In the genomic region with DNA sequence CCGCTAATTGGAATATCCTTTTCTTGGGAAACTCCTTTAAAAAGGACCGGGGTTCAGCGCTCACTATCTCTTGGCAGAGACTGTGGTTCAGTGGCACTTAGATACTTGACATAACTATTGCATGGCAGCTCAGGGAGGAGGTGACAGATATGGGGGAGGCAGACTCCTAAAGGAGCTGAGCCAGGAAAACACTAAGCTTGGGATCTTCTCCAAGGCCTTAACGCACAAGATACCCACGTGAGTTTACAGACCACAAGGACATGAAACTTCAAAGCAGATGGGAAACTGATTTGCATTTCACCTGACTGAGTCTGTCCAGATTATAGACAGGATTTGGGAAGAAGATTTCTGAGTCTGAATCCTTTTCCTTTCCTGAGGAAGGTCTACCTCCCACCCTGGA, we compare ENCODE assay signal across 18 mouse cellular contexts.
A peak's percentile ranks its signal among the peaks of the same experiment; 100 is the strongest.
DNase-seq lines count a peak whose midpoint lies in the region; ATAC-seq and TF ChIP-seq lines count a peak whose summit lies in the region.
"Had no signal": no experiment of that assay in that cellular context is flagged by ENCODE, and none has a peak within 500 bp of the region (broad histone marks: within the 10 kb centered on the region; RNA-seq: fewer than 3 reads in every experiment).

No protein-coding gene starts in this region.

- no peak overlapping the region for H3K9ac ChIP-seq in forebrain, embryonic 14.5 days (ENCODE audit: low read length)
- no peak overlapping the region for H3K9ac ChIP-seq in forebrain, embryonic 12.5 days
- H3K9ac ChIP-seq in heart, postnatal 0 days (replicated peaks; ENCODE audit: low read depth, low read length): no peak overlapping the region
- H3K9ac ChIP-seq in hindbrain, embryonic 13.5 days: no peak overlapping the region
- H3K9ac ChIP-seq: embryonic facial prominence, embryonic 12.5 days; hindbrain, embryonic 14.5 days; intestine, embryonic 15.5 days; kidney, embryonic 15.5 days; liver, embryonic 15.5 days had no signal

- no peaks in the 10 kb centered on the region for H3K9me3 ChIP-seq in forebrain, embryonic 14.5 days (replicated peaks; ENCODE audit: control insufficient read depth, low read length)
- no peaks in the 10 kb centered on the region for H3K9me3 ChIP-seq in forebrain, embryonic 12.5 days
- no peaks in the 10 kb centered on the region for H3K9me3 ChIP-seq in heart, postnatal 0 days (replicated peaks; ENCODE audit: control insufficient read depth, low read length)
- no peaks in the 10 kb centered on the region for H3K9me3 ChIP-seq in hindbrain, embryonic 13.5 days
- H3K9me3 ChIP-seq: embryonic facial prominence, embryonic 12.5 days; intestine, embryonic 15.5 days; kidney, embryonic 15.5 days; liver, embryonic 15.5 days had no signal

- DNase-seq in forebrain, embryonic 14.5 days (ENCODE audit: low spot score): peak; percentile 25
- peak; percentile 23 for DNase-seq in heart, postnatal 0 days (ENCODE audit: low spot score)
- no peak for DNase-seq in heart, adult 11 months
- DNase-seq in right cerebral cortex, adult 18-20 months: peak; percentile 44
- DNase-seq in right cerebral cortex, postnatal 14 days: no peak
- DNase-seq: B cell, adult 2 months; cerebellum, adult 2 months; lung, postnatal 14 days; spleen, adult 18-20 months; thymus, adult 2 months had no signal

- no peak for TF ChIP-seq EP300 in heart, postnatal 0 days (IDR thresholded peaks at IDR 0.05; ENCODE audit: low read depth)

- ATAC-seq in forebrain, embryonic 14.5 days: no peak; the same call in 1 of the 2 replicates
- no peak for ATAC-seq in forebrain, embryonic 12.5 days (ENCODE audit: low FRiP score)
- ATAC-seq in heart, postnatal 0 days (ENCODE audit: insufficient read depth, low read depth): no peak; the same call in 1 of the 2 replicates
- no peak for ATAC-seq in hindbrain, embryonic 13.5 days (ENCODE audit: low FRiP score)
- ATAC-seq: intestine, embryonic 15.5 days; midbrain, embryonic 16.5 days had no signal

- H3K4me2 ChIP-seq in forebrain, embryonic 14.5 days (ENCODE audit: low read length): no peak overlapping the region
- H3K4me2 ChIP-seq in forebrain, embryonic 12.5 days: no peak overlapping the region
- no peak overlapping the region for H3K4me2 ChIP-seq in heart, postnatal 0 days (ENCODE audit: low read depth, low read length)
- no peak overlapping the region for H3K4me2 ChIP-seq in hindbrain, embryonic 13.5 days
- H3K4me2 ChIP-seq: embryonic facial prominence, embryonic 12.5 days; hindbrain, embryonic 14.5 days; intestine, embryonic 15.5 days; kidney, embryonic 15.5 days; liver, embryonic 15.5 days had no signal

- H3K4me1 ChIP-seq in forebrain, embryonic 14.5 days (ENCODE audit: control insufficient read depth, insufficient read depth, low read length): peaks cover 2% of the 10 kb centered on the region; the same call in 1 of the 2 replicates
- no peaks in the 10 kb centered on the region for H3K4me1 ChIP-seq in forebrain, embryonic 12.5 days
- H3K4me1 ChIP-seq in heart, postnatal 0 days (ENCODE audit: control insufficient read depth, insufficient read depth): peaks cover 26% of the 10 kb centered on the region
- H3K4me1 ChIP-seq in hindbrain, embryonic 13.5 days (replicated peaks): peaks cover 16% of the 10 kb centered on the region
- H3K4me1 ChIP-seq: embryonic facial prominence, embryonic 12.5 days; intestine, embryonic 15.5 days; liver, embryonic 15.5 days had no signal

- H3K36me3 ChIP-seq in forebrain, embryonic 14.5 days (ENCODE audit: control insufficient read depth, insufficient read depth, low read length): no peaks in the 10 kb centered on the region
- H3K36me3 ChIP-seq in forebrain, embryonic 12.5 days (replicated peaks): no peaks in the 10 kb centered on the region
- no peaks in the 10 kb centered on the region for H3K36me3 ChIP-seq in heart, postnatal 0 days (replicated peaks; ENCODE audit: control insufficient read depth, insufficient read depth, low read length)
- H3K36me3 ChIP-seq in hindbrain, embryonic 13.5 days: no peaks in the 10 kb centered on the region
- H3K36me3 ChIP-seq: embryonic facial prominence, embryonic 12.5 days; intestine, embryonic 15.5 days; kidney, embryonic 15.5 days; liver, embryonic 15.5 days had no signal

- no peak for TF ChIP-seq CTCF in heart, postnatal 0 days (IDR thresholded peaks at IDR 0.05; ENCODE audit: low read depth)

- H3K27ac ChIP-seq in forebrain, embryonic 14.5 days (ENCODE audit: low read depth, low read length): no peak overlapping the region
- H3K27ac ChIP-seq in forebrain, embryonic 12.5 days: no peak overlapping the region
- no peak overlapping the region; the same call in 1 of the 2 replicates for H3K27ac ChIP-seq in heart, postnatal 0 days (ENCODE audit: low read depth)
- H3K27ac ChIP-seq in hindbrain, embryonic 13.5 days: no peak overlapping the region
- H3K27ac ChIP-seq: embryonic facial prominence, embryonic 12.5 days; hindbrain, embryonic 14.5 days; intestine, embryonic 15.5 days; kidney, embryonic 15.5 days; liver, embryonic 15.5 days had no signal

- H3K27me3 ChIP-seq in forebrain, embryonic 14.5 days (replicated peaks; ENCODE audit: control insufficient read depth, insufficient read depth, low read length): no peaks in the 10 kb centered on the region
- H3K27me3 ChIP-seq in forebrain, embryonic 12.5 days: no peaks in the 10 kb centered on the region
- H3K27me3 ChIP-seq in heart, postnatal 0 days (ENCODE audit: control insufficient read depth, insufficient read depth, low read length): no peaks in the 10 kb centered on the region
- H3K27me3 ChIP-seq in hindbrain, embryonic 13.5 days: no peaks in the 10 kb centered on the region
- H3K27me3 ChIP-seq: embryonic facial prominence, embryonic 12.5 days; intestine, embryonic 15.5 days; kidney, embryonic 15.5 days; liver, embryonic 15.5 days had no signal

- 66% methylated on average over 5 of the region's 5 CpGs for WGBS in forebrain, embryonic 14.5 days
- 82% methylated on average over 5 of the region's 5 CpGs for WGBS in forebrain, embryonic 12.5 days
- WGBS in heart, postnatal 0 days: 16% methylated on average over 5 of the region's 5 CpGs
- WGBS in hindbrain, embryonic 13.5 days: 83% methylated on average over 5 of the region's 5 CpGs

- no peak overlapping the region for H3K4me3 ChIP-seq in forebrain, embryonic 14.5 days (ENCODE audit: low read depth, low read length)
- H3K4me3 ChIP-seq in forebrain, embryonic 12.5 days (replicated peaks): no peak overlapping the region
- H3K4me3 ChIP-seq in heart, postnatal 0 days (ENCODE audit: low read depth, low read length): no peak overlapping the region
- no peak overlapping the region for H3K4me3 ChIP-seq in hindbrain, embryonic 13.5 days
- H3K4me3 ChIP-seq: embryonic facial prominence, embryonic 12.5 days; intestine, embryonic 15.5 days; kidney, embryonic 15.5 days; liver, embryonic 15.5 days had no signal

Comparison
In these comparisons a context has a peak if more than half of its experiments do, and no peak if none do; other contexts are left out.
1. DNase-seq: peak in forebrain, embryonic 14.5 days (single experiment), heart, postnatal 0 days (single experiment) and right cerebral cortex, adult 18-20 months (single experiment); none in heart, adult 11 months (single experiment) and right cerebral cortex, postnatal 14 days (single experiment).